Mouse (Mus musculus) MEL-GATA-1-ER (cell line): ENCODE data around the gene Trpm8.

Experiments used
- DNase-seq: peaks from one replicate; pipeline ENCODE4 v3.0.0-alpha.2; 2012; ENCODE audit warnings: low read depth; ENCODE audit errors: extremely low read depth

Gene Trpm8

GRCm38 (mm10) chr1:88427987-88428741 lies 150.7 kb downstream of the Trpm8 start:
- DNase-seq, result no peak

DNA sequence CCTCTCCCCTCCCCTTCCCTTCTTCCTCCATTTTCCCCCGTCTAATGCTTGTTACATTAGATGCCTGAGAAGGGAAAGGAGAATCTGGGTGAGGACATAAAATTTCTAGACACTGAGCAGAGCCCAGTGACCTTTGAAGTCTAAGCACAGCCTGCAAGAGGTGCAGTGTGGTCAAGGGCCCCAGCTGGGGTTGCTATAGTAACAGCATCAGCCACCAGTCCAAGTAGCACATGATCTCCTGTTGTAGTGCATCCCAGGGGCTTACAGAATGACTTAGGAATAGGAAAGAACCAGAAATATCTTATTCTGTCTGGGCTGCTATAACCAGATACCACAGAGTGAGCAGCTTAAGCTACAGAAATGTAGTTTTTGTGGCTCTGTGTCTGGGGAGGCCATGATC lies 152.0 kb downstream of the Trpm8 start:
- no peak for DNase-seq

DNA sequence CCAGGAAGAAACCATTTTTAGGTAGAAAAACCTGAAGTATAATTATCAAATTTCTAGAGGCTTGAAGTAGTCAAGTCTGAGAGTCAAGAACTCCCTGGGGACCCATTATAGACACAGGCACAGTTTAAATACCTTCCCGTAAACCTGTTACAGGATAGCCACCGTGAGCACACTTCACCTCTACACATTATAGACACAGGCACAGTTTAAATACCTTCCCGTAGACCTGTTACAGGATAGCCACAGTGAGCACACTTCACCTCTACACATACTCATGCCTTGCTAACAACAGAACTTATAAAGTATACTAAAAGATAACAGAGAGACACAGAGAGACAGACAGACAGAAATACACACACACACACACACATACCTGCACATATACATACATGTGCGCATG lies 153.8 kb downstream of the Trpm8 start:
- DNase-seq, result no peak

DNA sequence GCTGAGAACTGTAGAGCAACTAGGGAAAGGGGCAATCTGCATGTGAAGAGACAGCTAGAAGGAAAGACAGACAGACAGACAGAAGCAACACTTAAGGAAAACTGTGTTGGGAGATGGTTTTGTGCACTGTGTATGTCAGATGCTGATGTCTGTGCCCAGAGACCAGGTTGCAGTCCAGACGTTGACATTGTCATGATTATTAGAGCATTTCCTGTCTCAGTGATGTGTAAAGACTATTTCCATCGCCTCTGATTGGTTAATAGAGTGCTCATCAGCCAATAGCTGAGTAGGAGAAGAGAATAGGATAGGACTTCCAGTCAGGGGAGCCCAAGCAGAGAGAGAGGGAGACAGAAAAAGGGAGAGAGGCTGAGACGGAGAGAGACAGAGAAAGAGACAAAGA lies 155.1 kb downstream of the Trpm8 start:
- DNase-seq, result no peak

GRCm38 (mm10) chr1:88433096-88433883 lies 155.8 kb downstream of the Trpm8 start:
- DNase-seq, result peak; percentile 12

- no peak for DNase-seq
These were observed 156.6 kb downstream of the Trpm8 start for GRCm38 (mm10) chr1:88434057-88434456.

GRCm38 (mm10) chr1:88437206-88438126 lies 160.0 kb downstream of the Trpm8 start:
- no peak for DNase-seq
